Mouse (Mus musculus) activated CD4-positive, CD25-positive, alpha-beta regulatory T cell, adult 4 months (primary cell): ENCODE measurements around the gene Acot13. TPM values are rescaled to one million over a fixed set of nuclear protein-coding genes. Genes with fewer than 3 reads are reported as not detected.

Experiments used
- ATAC-seq: one replicate; pipeline ENCODE4 v1.8.0; 2017
- polyA plus RNA-seq, 2 experiments: library from polyadenylated mRNA; unstranded; fragments of 100-300 nt; shearing (Covaris generic); gene quantifications; one replicate each; pipeline ENCODE4 v1.2.1; 2017

The Acot13 gene
- polyA plus RNA-seq, 2 experiments from 2014 or later: 69.2 to 76.1 TPM

DNA sequence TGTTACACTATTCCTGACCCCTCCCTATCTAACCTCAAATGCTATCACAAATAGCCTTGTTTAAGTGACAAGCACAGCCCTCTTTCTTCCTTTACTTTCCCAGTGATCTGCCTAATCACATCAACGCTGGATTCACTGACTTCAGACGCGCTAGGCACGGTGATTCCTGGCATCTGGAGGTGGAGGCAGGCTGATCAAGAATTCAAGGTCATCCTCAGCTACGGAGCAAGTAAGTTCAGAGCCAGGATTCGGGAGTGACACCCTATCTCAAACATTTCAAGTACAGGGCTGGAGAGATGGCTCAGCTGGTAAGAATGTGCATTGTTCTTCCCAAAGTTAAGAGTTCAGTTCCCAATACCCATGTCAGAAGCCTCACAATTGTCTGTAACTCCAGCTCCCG lies 5.2 kb downstream of the Acot13 start:
- ATAC-seq: no peak

DNA sequence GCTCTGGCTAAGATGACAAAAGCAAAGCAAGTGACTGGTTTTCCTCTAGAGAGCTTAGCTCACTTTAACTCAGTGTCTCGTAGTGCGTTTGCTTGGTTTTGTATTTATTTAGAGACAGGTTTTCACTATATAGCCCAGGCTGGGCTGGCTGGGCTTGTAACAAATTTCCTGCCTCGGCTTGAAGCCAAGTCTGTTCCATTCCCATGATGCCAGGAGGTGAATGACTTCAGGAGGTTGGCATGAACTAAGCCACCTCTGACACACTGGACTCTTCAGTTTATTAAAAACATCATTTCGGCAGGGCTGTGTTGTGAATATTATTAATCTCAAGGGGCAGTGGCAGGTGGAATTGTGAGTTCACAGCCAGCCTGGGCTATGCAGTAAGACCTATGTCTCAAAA lies 5.8 kb downstream of the Acot13 start:
- no peak for ATAC-seq

DNA sequence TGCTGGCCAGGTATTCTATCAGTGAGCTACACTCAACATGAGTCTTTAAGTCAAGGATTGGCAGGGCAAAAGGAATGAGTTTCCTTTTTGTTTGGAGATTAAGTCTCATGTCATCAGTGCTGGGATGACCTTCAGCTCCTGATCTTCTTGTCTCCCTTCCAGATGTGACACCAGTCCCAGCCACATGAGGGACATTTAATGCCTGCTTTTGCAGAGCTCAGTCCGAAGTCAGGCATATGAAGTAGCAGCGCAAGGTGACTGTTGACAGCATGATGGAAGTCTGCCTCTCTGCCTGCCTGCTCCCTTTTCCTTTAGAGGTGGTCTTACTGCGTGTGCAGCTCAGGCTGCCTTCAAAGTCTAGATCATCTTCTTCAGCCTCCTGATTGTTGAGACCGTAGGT lies 6.7 kb downstream of the Acot13 start:
- ATAC-seq: no peak

GRCm38 (mm10) chr13:24822663-24823343 lies 8.5 kb downstream of the Acot13 start:
- no peak for ATAC-seq

GRCm38 (mm10) chr13:24819931-24820330 lies 11.4 kb downstream of the Acot13 start:
- ATAC-seq: no peak

GRCm38 (mm10) chr13:24816125-24817092 lies 14.9 kb downstream of the Acot13 start:
- no peak for ATAC-seq

DNA sequence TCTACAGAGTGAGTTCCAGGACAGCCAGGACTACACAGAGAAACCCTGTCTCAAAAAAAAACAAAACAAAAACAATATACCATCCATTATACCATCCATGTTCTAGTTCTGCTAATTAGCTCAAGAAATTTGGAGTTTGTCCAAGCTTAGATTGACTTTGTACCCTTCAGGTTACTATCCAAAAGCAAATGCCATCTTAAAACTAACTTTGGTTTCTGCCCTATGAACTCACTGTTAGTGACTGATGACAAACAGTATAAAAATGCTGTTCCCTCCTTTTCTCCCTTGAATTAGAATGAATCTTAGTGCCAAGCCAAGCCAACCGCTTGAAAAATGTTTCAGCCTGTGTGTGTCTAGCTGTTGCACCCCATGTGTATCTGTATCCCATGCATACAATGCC lies 16.7 kb downstream of the Acot13 start:
- ATAC-seq: no peak

DNA sequence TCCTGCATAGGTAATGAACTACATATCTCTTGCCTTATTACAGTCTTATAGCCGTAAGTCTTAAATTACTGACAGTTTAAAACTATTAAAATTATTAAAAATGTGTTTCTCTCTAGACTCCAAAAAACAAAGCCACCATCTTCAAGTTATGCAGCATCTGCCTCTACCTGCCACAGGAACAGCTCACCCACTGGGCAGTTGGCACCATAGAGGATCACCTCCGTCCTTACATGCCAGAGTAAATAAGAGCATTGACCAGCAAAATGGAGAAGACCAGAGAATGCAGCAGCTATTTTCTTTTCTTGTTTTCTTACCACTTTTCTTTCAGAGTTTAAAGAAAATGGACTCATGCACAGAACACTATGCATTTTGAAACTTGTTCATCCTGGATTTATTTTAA lies 18.8 kb downstream of the Acot13 start:
- ATAC-seq: no peak

DNA sequence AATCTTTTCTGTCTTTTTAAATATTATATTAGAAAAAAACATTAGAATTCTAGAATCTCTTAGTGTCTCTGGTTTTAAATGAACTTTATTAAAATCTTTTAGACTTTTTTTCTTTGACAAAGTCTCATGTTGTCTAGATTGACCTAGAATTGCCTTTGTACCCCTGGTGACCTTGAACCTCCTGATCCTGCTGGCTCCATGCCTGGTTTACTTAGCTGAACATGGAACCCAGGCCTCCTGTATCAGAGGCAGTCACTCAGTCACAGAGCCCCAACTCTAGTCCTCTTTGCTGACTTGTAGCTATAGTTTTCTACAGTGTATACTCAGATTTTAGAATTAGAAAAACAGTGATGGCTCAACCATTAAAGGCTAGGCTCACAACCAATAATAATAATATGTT lies 25.3 kb downstream of the Acot13 start:
- ATAC-seq: no peak

GRCm38 (mm10) chr13:24803196-24803595 lies 28.1 kb downstream of the Acot13 start:
- ATAC-seq: no peak

DNA sequence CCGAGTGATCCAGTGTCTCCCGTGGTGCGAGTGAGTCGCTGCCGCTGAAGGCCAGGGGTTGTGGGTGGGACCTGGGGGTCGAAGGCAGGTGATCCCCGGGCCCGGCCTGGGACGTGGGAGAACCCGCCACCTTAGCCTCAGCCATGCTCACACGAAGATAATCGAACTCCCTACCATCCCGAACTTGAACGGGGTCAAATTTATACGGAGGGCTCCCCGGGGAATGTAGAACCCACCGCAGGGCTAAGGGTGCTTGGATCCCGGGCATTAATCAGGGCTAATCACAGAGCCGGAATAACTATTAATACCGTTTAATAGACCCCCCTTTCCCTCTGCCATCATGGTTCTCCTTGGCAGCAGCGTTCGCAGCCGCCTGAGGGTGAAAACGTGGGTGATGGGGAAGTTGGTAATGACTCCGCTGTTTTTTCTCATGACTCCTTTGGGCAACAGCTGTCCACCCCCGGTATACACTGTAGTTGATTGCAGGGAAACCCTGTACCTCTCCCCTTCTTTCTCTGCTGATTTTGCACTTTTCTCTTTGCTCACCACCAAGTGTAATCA lies 29.1 kb downstream of the Acot13 start:
- ATAC-seq: no peak

GRCm38 (mm10) chr13:24801308-24801921 lies 29.9 kb downstream of the Acot13 start, which contains the start of gene BC005537:
Gene BC005537 (plus strand): TSS chr13:24801657.
- peak; percentile 35 for ATAC-seq

- ATAC-seq: peak; percentile 91
Measured at GRCm38 (mm10) chr13:24800674-24801307, 30.5 kb downstream of the Acot13 start.

- no peak for ATAC-seq
Measured at GRCm38 (mm10) chr13:24799925-24800673, 31.2 kb downstream of the Acot13 start.

- no peak for ATAC-seq
Measured at GRCm38 (mm10) chr13:24799378-24799777, 32.0 kb downstream of the Acot13 start.

- ATAC-seq: no peak
Measured at GRCm38 (mm10) chr13:24798686-24799085, 32.7 kb downstream of the Acot13 start.

GRCm38 (mm10) chr13:24792411-24793045 lies 38.8 kb downstream of the Acot13 start:
- no peak for ATAC-seq

DNA sequence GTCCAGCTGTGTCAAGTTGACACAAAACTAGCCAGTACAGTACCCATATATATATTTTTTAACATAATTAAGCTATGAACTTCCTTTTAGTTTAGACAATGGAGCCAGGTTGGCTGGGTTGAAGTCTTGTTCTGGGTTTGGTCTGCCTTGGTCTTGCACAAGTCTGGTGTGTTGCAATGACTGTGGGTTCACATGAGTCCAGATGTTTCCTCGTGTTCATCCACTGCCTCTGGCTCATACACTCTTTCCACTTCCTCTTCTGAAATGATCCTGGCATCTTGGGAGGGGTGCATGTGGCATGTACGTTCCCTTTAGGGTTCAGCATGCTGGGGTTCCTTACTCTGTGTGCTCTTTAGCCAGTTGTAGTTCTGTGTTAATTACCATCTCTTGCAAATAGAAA lies 40.0 kb downstream of the Acot13 start:
- no peak for ATAC-seq

DNA sequence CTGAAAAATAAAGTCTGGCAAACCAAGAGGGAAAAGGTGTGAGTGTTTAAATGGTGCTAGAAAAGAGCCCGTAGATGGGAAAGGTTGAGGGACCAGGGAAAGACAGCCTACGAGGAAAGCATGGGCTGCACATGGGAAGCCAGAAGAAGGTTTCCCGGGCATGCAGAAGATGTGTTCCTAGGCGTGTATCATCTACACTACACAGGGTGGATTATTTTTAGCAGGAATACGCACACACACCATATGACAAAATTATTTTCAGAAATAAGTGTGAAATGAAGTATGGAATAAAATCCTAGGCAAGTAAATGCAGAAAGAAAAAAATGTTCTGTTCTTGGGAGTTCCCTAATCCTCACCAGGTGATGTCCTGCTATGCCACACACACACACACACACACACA lies 43.9 kb downstream of the Acot13 start:
- no peak for ATAC-seq

GRCm38 (mm10) chr13:24786014-24786490 lies 45.3 kb downstream of the Acot13 start:
- peak; percentile 98 for ATAC-seq

GRCm38 (mm10) chr13:24781916-24782315 lies 49.4 kb downstream of the Acot13 start:
- no peak for ATAC-seq
